ENCODE assay signal across 21 mouse cellular contexts in genomic region chr5:115102231-115102630, GRCm38 (mm10). TPM values are rescaled to one million over a fixed set of nuclear protein-coding genes. Genes with fewer than 3 reads are reported as not detected.
"Had no signal": no experiment of that assay in that cellular context is flagged by ENCODE, and none has a peak within 500 bp of the region (broad histone marks: within the 10 kb centered on the region; RNA-seq: fewer than 3 reads in every experiment).

No protein-coding gene starts in this region.

- H3K4me1 ChIP-seq: midbrain, embryonic 10.5 days; midbrain, embryonic 13.5 days; midbrain, embryonic 15.5 days; neural tube, embryonic 12.5 days had no signal

- H3K9ac ChIP-seq: liver, embryonic 14.5 days; lung, embryonic 14.5 days; midbrain, embryonic 13.5 days; midbrain, embryonic 15.5 days; neural tube, embryonic 12.5 days had no signal

- H3K9me3 ChIP-seq: midbrain, embryonic 10.5 days; midbrain, embryonic 13.5 days; midbrain, embryonic 15.5 days; neural tube, embryonic 12.5 days had no signal

- H3K27me3 ChIP-seq: midbrain, embryonic 13.5 days; midbrain, embryonic 15.5 days; neural tube, embryonic 12.5 days had no signal

- H3K4me3 ChIP-seq: midbrain, embryonic 10.5 days; midbrain, embryonic 13.5 days; midbrain, embryonic 15.5 days; myocyte; neural tube, embryonic 12.5 days had no signal

- H3K27ac ChIP-seq: liver, embryonic 14.5 days; midbrain, embryonic 10.5 days; midbrain, embryonic 13.5 days; midbrain, embryonic 15.5 days; neural tube, embryonic 12.5 days had no signal

- H3K4me2 ChIP-seq: lung, embryonic 14.5 days; midbrain, embryonic 13.5 days; midbrain, embryonic 15.5 days; neural tube, embryonic 12.5 days had no signal

- ATAC-seq: midbrain, embryonic 13.5 days; midbrain, embryonic 15.5 days had no signal

- DNase-seq: lung, adult 18-20 months; lung, embryonic 14.5 days; lung, postnatal 10 days; lung, postnatal 4 days; right cerebral cortex, postnatal 14 days; right cerebral cortex, postnatal 4 days; spleen, adult 18-20 months; thymus, adult 2 months; thymus, postnatal 25 days; thymus, postnatal 4 days had no signal

RNA-seq across cellular contexts. Expression of gene Gm10401, which starts 4.1 kb away (rescaled TPM):
- total RNA-seq: megakaryocyte, adult 5-6 weeks; megakaryocyte-erythroid progenitor cell, adult 5-6 weeks; neutrophil, adult 5-6 weeks had no signal
- polyA plus RNA-seq: small intestine, adult 2 months; testis, adult 2 months; thymus, adult 2 months had no signal
